Mouse (Mus musculus): ENCODE data around the gene Adamtsl2. TPM values are rescaled to one million over a fixed set of nuclear protein-coding genes. Genes with fewer than 3 reads are reported as not detected.

Adamtsl2 gene
- 0.37 and 0.44 TPM in 2 replicates for polyA plus RNA-seq (2012; rRNA removed)

DNA sequence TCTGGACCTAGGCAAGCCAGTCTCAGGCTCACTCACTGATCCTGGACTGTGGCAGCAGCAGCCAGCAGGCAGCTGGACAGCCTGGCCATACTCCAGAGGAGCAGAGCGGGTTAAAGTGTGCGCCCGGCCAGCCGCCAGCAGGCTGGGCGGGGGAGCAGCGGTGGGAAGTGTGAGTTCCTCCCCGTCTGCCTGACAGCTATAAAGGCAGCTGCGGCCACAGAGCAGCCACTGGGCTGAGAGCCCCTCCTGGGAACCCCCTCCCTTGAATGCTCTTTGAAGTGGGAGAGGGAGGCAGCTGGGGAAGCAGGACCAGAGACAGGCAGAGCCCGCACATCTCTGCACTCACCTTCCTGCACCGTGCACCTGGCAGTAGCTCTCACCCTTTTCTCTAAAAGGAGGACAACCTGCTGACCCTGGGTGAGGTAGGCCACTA, at the start of gene Adamtsl2:
Gene Adamtsl2, plus strand, starts transcription at position 228 of the 433 bp plus-strand sequence.

DNA sequence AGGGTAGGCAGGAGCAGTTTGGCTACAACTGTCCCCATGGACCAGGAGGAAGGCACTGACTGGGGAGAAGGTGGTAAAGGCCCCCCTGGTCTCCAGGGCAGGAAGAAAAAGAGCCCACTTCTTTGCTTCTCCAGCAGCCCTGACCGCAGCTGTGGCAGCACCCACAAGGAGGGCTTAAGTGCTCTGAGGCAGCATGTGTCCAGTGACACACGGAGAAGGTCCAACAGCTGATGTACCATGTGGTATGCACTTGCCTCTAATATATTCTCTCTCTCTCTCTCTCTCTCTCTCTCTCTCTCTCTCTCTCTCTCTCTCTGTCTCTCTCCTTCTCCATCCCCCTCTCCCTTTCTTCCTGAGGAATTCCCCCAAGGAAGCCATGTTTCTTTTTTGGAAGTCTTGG, 7.2 kb upstream of the Adamtsl2 start, which contains the start of gene Mymk:
Gene Mymk, minus strand, starts transcription at position 202 of the 400 bp plus-strand sequence.

DNA sequence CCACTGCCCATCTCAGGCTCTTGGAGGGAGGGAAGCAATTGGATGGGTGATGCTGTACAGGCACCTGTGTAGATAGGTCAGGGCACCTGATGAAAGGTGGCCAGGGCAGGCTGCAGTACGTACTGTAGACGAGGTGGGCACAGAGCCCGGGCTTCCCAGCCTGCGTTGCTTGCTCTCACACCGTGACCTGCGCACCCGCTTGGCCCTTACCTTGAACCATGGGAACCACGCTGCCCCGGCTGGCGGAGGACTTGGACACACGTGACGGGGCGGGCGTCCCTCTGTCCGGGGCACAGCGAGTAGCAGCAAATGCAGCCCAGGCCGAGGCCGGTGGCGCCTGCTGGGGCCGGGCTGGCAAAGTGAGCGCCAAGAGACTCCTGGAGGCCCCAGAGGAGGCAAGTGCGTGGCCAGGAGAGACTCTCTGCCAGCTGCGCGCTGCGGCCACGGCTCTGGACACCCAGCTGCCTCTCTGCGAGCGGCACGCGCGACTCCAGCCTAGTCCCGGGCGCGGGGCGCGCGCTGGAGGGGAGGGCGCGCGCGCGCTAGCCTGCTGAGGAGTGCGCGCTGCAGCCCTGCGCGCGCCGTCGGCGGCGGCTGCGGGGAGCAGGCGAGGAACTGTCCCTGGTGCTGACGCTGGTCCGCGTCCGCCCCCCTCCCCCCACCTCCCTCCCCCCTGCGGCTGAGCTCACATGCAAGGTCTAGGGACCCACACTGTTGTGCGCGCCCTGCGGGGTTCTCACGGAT, 62.9 kb downstream of the Adamtsl2 start, which contains the start of gene Fam163b:
Gene Fam163b, minus strand, starts transcription at position 542 of the 744 bp plus-strand sequence.

Other genes starting within 250 kb of the Adamtsl2 start
- gene Abo, start 214.4 kb upstream of the Adamtsl2 start, polyA plus RNA-seq (2012; rRNA removed) = not detected in 2 replicates
- gene Surf6, start 176.5 kb upstream of the Adamtsl2 start, polyA plus RNA-seq (2012; rRNA removed) = 10.9 and 11.1 TPM in 2 replicates
- gene Med22, start 168.7 kb upstream of the Adamtsl2 start, polyA plus RNA-seq (2012; rRNA removed) = 13.2 and 15.1 TPM in 2 replicates
- gene Rpl7a, start 168.6 kb upstream of the Adamtsl2 start, polyA plus RNA-seq (2012; rRNA removed) = 1,213 and 1,404 TPM in 2 replicates
- 25.1 and 28.9 TPM in 2 replicates for gene Surf2, start 163.0 kb upstream of the Adamtsl2 start, polyA plus RNA-seq (2012; rRNA removed)
- 22.5 and 28.2 TPM in 2 replicates for gene Surf1, start 162.8 kb upstream of the Adamtsl2 start, polyA plus RNA-seq (2012; rRNA removed)
- 45.6 and 55.0 TPM in 2 replicates for gene Surf4, start 145.5 kb upstream of the Adamtsl2 start, polyA plus RNA-seq (2012; rRNA removed)
- 0.02 TPM in 1 of 2 replicates, not detected in the other for gene Stkld1, start 145.3 kb upstream of the Adamtsl2 start, polyA plus RNA-seq (2012; rRNA removed)
- gene Rexo4, start 115.0 kb upstream of the Adamtsl2 start, polyA plus RNA-seq (2012; rRNA removed) = 20.8 and 21.0 TPM in 2 replicates
- 1.6 TPM in 2 replicates for gene Adamts13, start 106.0 kb upstream of the Adamtsl2 start, polyA plus RNA-seq (2012; rRNA removed)
- 11.0 and 11.2 TPM in 2 replicates for gene Cacfd1, start 69.5 kb upstream of the Adamtsl2 start, polyA plus RNA-seq (2012; rRNA removed)
- 0.12 and 0.15 TPM in 2 replicates for gene Slc2a6, start 51.4 kb upstream of the Adamtsl2 start, polyA plus RNA-seq (2012; rRNA removed)
- gene Mymk, start 7.2 kb upstream of the Adamtsl2 start, polyA plus RNA-seq (2012; rRNA removed) = 0.71 TPM in 1 of 2 replicates, not detected in the other
- 0.01 and 0.02 TPM in 2 replicates for gene Fam163b, start 63.1 kb downstream of the Adamtsl2 start, polyA plus RNA-seq (2012; rRNA removed)
- gene Dbh, start 85.9 kb downstream of the Adamtsl2 start, polyA plus RNA-seq (2012; rRNA removed) = not detected in 2 replicates
- 22.1 and 22.4 TPM in 2 replicates for gene Sardh, start 169.0 kb downstream of the Adamtsl2 start, polyA plus RNA-seq (2012; rRNA removed)